Mouse (Mus musculus) lung, adult 2 months (tissue): Measurements from ENCODE around the gene Fbxw8.

Experiments used
- CTCF ChIP-seq: fragments of 200-500 bp; IDR thresholded peaks from 2 replicates; pipeline ENCODE4 v1.5.1; 2011; ENCODE audit warnings: mild to moderate bottlenecking, low read length, control low read depth; ENCODE audit not compliant: insufficient read depth
- POLR2A ChIP-seq: fragments of 200-500 bp; IDR thresholded peaks from 2 replicates; pipeline ENCODE4 v1.6.1; 2011; ENCODE audit warnings: low read depth, mild to moderate bottlenecking, control low read depth, low read length, borderline replicate concordance; ENCODE audit errors: extremely low read depth

DNA sequence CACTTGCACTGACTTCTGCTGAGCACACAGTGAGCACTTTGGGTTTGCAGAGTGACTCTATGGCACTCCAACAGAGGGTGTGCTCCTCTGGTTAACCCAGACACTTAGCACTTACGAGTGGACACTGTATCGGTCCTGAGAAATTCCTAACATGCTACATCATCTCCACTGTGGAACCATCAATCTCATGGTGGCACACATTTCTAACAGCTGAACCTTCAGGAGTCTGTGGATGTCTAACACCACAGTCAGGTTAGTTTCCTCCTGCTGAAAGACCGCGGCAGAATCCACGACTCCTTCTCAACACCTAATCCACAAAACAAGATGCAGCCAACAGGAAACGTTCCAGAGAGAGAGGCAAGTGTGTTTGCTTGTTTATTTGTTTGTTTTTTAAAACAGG, 76.7 kb downstream of the Fbxw8 start:
- TF ChIP-seq POLR2A = no peak
- no peak for TF ChIP-seq CTCF
